In the genomic region with DNA sequence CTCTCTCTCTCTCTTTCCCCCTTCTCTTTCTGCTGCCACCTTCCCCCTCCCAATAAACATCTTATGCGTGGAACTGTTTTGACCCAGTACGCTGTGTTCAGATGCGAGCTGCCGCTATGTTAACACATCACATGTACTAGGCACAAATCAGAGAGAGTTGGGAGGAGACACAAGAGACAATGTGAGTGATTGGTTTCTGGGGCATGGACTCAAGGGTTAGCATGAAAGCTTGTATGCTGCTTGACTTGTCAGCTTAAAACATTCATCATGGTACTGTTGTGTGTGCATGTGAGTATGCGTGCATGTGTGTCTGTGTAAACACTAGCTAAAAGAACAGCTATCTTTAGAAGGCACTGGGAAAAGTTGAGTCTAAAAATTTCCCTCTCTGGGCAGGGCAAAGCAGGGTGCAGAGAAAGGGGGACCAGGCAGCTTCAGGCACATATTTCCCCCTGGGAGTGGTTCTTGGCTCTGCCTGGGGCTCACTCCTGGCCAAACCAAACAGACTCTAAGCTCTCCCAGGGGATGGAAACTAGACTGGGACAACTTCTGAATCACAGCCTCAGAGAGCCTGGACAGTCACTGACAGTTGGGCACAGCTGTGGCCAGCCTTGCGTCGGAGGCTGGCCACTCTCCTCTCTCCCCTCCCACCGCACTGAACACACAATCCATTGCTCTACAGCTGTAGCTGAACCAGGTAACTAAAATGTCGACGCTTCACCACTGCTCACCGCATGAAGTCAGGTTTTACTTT, we compare ENCODE assay signal across 10 mouse cellular contexts. TPM values are rescaled to one million over a fixed set of nuclear protein-coding genes. Genes with fewer than 3 reads are reported as not detected.
DNase-seq lines count a peak whose midpoint lies in the region; ATAC-seq and TF ChIP-seq lines count a peak whose summit lies in the region.
"Had no signal": no experiment of that assay in that cellular context is flagged by ENCODE, and none has a peak within 500 bp of the region (broad histone marks: within the 10 kb centered on the region; RNA-seq: fewer than 3 reads in every experiment).

No protein-coding gene starts in this region.

- peaks cover 27% of the 10 kb centered on the region for H3K36me3 ChIP-seq in lung, embryonic 14.5 days (ENCODE audit: insufficient read depth)
- H3K36me3 ChIP-seq in stomach, postnatal 0 days (ENCODE audit: control insufficient read depth, insufficient read depth, low read length) = peaks cover 7% of the 10 kb centered on the region

- H3K27me3 ChIP-seq in lung, embryonic 14.5 days (ENCODE audit: insufficient read depth, low read length) = no peaks in the 10 kb centered on the region
- no peaks in the 10 kb centered on the region for H3K27me3 ChIP-seq in stomach, postnatal 0 days (ENCODE audit: control insufficient read depth, insufficient read depth, low read length)

- 50% methylated on average over 11 of the region's 11 CpGs for WGBS in lung, embryonic 14.5 days
- 42% methylated on average over 11 of the region's 11 CpGs for WGBS in stomach, postnatal 0 days

- peak overlapping the region; percentile 36; the same call in 1 of the 2 replicates for H3K4me2 ChIP-seq in lung, embryonic 14.5 days
- H3K4me2 ChIP-seq in stomach, postnatal 0 days (replicated peaks; ENCODE audit: low read depth) = no peak overlapping the region

- peak overlapping the region; percentile 55 for H3K27ac ChIP-seq in lung, embryonic 14.5 days (ENCODE audit: low read depth)
- peak overlapping the region; percentile 78 for H3K27ac ChIP-seq in stomach, postnatal 0 days (replicated peaks)

- no peaks in the 10 kb centered on the region for H3K9me3 ChIP-seq in lung, embryonic 14.5 days (ENCODE audit: low read depth, low read length)
- H3K9me3 ChIP-seq in stomach, postnatal 0 days (ENCODE audit: control insufficient read depth, low read length) = no peaks in the 10 kb centered on the region

- no peak overlapping the region for H3K4me3 ChIP-seq in lung, embryonic 14.5 days (ENCODE audit: low read depth, low read length)
- H3K4me3 ChIP-seq in stomach, postnatal 0 days (ENCODE audit: low read depth, low read length) = no peak overlapping the region

- H3K4me1 ChIP-seq in lung, embryonic 14.5 days (ENCODE audit: insufficient read depth) = peaks cover 31% of the 10 kb centered on the region
- peaks cover 8% of the 10 kb centered on the region for H3K4me1 ChIP-seq in stomach, postnatal 0 days (replicated peaks; ENCODE audit: control insufficient read depth, insufficient read depth)

- ATAC-seq in lung, embryonic 14.5 days (ENCODE audit: insufficient read depth) = peak; percentile 57
- peak; percentile 63 for ATAC-seq in stomach, postnatal 0 days (ENCODE audit: low FRiP score, low TSS enrichment)

- DNase-seq in lung, embryonic 14.5 days = peak; percentile 71
- DNase-seq in lung, postnatal 25 days (ENCODE audit: low spot score) = no peak
- DNase-seq in heart, postnatal 14 days = peak; percentile 48 to 57
- DNase-seq in kidney, postnatal 14 days = peak; percentile 79
- DNase-seq in stomach, postnatal 0 days (ENCODE audit: low spot score) = no peak
- DNase-seq in ovary, postnatal 10 days (ENCODE audit: low spot score) = no peak
- no peak for DNase-seq in spleen, postnatal 4 days (ENCODE audit: low spot score in 2 of 2)
- no peak for DNase-seq in gastrocnemius, postnatal 4 days (ENCODE audit: low spot score in 2 of 2)
- DNase-seq: layer of hippocampus, adult 9-11 months had no signal

- no peak for TF ChIP-seq EP300 in stomach, postnatal 0 days (optimal IDR thresholded peaks at IDR 0.05)

- no peak for TF ChIP-seq CTCF in lung, embryonic 14.5 days (IDR thresholded peaks at IDR 0.05; ENCODE audit: low read depth)
- TF ChIP-seq CTCF in stomach, postnatal 0 days (IDR thresholded peaks at IDR 0.05; ENCODE audit: low read depth) = no peak

- intact Hi-C loops in heart, postnatal 14 days (cut with DNase I) = no loop called here

- H3K9ac ChIP-seq in lung, embryonic 14.5 days = no peak overlapping the region
- H3K9ac ChIP-seq in stomach, postnatal 0 days (ENCODE audit: low read length) = no peak overlapping the region

RNA-seq across cellular contexts. Expression of a gene that starts 26.4 kb away (rescaled TPM):
- 0.72 and 1.4 TPM in 2 replicates for polyA plus RNA-seq in lung, embryonic 14.5 days (2014; fragmentation: Nextera tagmentation; extraction: Ambion mirVana)
- 1 to 10 TPM; 1.6 to 1.7 TPM for total RNA-seq in heart, postnatal 14 days (2021)
- 3.5 and 4.2 TPM in 2 replicates for polyA plus RNA-seq in stomach, postnatal 0 days (2015; fragmentation: Nextera tagmentation; extraction: Ambion mirVana)
- total RNA-seq in gastrocnemius, postnatal 4 days (2021) = 1 to 10 TPM; 1.3 to 1.9 TPM

RNA-seq across cellular contexts. Expression of a gene that starts 27.4 kb away (rescaled TPM):
- polyA plus RNA-seq in lung, embryonic 14.5 days (2014; fragmentation: Nextera tagmentation; extraction: Ambion mirVana) = 0.14 and 0.15 TPM in 2 replicates
- total RNA-seq in heart, postnatal 14 days (2021) = under 1 TPM in 1 of 2 experiments, not detected in 1; 0.81 TPM
- polyA plus RNA-seq in stomach, postnatal 0 days (2015; fragmentation: Nextera tagmentation; extraction: Ambion mirVana) = 0.51 and 1.1 TPM in 2 replicates
- under 1 TPM in 1 of 2 experiments, not detected in 1; 0.32 TPM for total RNA-seq in gastrocnemius, postnatal 4 days (2021)
- total RNA-seq: gastrocnemius, adult 18-20 months had no signal

RNA-seq across cellular contexts. Expression of a gene that starts 27.4 kb away (rescaled TPM):
- 14.7 and 15.2 TPM in 2 replicates for polyA plus RNA-seq in lung, embryonic 14.5 days (2014; fragmentation: Nextera tagmentation; extraction: Ambion mirVana)
- total RNA-seq in heart, postnatal 14 days (2021) = 1 to 10 TPM; 8.0 to 8.1 TPM
- 7.9 and 9.0 TPM in 2 replicates for polyA plus RNA-seq in stomach, postnatal 0 days (2015; fragmentation: Nextera tagmentation; extraction: Ambion mirVana)
- total RNA-seq in gastrocnemius, postnatal 4 days (2021) = 1 to 10 TPM; 2.9 to 4.3 TPM

RNA-seq across cellular contexts. Expression of a gene that starts 37.0 kb away (rescaled TPM):
- polyA plus RNA-seq in lung, embryonic 14.5 days (2014; fragmentation: Nextera tagmentation; extraction: Ambion mirVana) = 80.5 and 80.6 TPM in 2 replicates
- total RNA-seq in heart, postnatal 14 days (2021) = 100 to 1,000 TPM; 133 to 134 TPM
- 3,153 and 3,669 TPM in 2 replicates for polyA plus RNA-seq in stomach, postnatal 0 days (2015; fragmentation: Nextera tagmentation; extraction: Ambion mirVana)
- total RNA-seq in gastrocnemius, postnatal 4 days (2021) = 10 to 100 TPM; 30.0 to 34.3 TPM

RNA-seq across cellular contexts. Expression of a gene that starts 45.7 kb away (rescaled TPM):
- 0.14 TPM in 1 of 2 replicates, not detected in the other for polyA plus RNA-seq in lung, embryonic 14.5 days (2014; fragmentation: Nextera tagmentation; extraction: Ambion mirVana)
- total RNA-seq in heart, postnatal 14 days (2021) = 1 to 10 TPM; 1.3 to 2.1 TPM
- not detected in 2 replicates for polyA plus RNA-seq in stomach, postnatal 0 days (2015; fragmentation: Nextera tagmentation; extraction: Ambion mirVana)
- total RNA-seq in gastrocnemius, postnatal 4 days (2021) = not detected
- total RNA-seq: gastrocnemius, adult 18-20 months had no signal

Comparison
In these comparisons a context has a peak if more than half of its experiments do, and no peak if none do; other contexts are left out.
1. DNase-seq: peak in lung, embryonic 14.5 days (single experiment), heart, postnatal 14 days (2 of 2) and kidney, postnatal 14 days (single experiment); none in lung, postnatal 25 days (single experiment), stomach, postnatal 0 days (single experiment), ovary, postnatal 10 days (single experiment), spleen, postnatal 4 days (0 of 2) and gastrocnemius, postnatal 4 days (0 of 2).